Mouse (Mus musculus): ENCODE measurements at regions not wholly inside any gene's neighbourhood (a gene's known extent, or its start where the extent isn't known, plus 50 kb on each side); places are given as distances from the start of the nearest gene placed in this dataset.

DNA sequence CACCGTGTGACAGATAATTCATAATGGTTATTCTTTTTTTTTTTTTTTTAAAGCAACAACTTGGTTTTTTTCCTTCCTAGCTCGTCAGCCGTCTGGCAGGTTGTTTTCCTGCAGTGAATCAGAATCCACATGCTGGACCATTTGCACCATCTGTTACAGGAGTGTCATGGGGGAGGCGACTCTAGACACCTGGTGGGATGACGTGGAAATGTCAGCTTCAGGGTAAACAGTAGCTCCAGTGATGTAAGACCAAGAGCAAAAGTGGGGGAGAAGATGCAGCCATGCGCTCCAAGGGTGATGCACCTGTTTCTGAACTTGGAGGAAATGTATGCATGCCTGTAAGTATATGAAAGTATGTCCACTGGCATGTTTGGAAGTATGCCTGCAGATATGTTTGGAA is 278.5 kb upstream of the Prickle1 start:
- no peak for DNase-seq

DNA sequence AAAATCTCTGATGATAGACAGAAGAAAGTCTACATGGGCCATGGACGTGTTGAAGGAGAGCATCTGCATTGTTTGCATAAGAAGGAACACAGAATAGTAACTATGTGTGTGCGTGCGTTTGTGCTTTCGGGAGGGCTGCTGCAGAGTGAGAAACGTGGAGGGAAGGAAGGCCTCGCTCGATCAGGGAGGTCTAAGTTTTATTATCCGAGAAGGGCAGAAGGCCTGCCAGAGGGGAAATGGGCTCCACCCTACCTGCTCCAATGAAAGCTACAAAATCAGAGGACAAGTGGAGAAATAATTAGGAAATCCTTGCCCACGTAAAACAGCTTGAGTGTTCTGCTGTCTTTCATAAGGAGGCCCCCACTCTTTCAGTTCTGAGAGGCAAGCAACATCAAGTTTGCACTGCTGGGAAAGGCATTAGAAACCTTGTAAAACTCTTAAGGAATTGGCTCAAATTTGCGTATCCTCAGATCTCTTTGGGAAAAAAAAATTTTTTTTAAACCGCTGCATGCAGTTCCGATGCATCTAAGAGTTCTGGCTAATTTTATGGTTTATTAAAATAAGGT is 261.7 kb upstream of the Prickle1 start:
- DNase-seq, result no peak

DNA sequence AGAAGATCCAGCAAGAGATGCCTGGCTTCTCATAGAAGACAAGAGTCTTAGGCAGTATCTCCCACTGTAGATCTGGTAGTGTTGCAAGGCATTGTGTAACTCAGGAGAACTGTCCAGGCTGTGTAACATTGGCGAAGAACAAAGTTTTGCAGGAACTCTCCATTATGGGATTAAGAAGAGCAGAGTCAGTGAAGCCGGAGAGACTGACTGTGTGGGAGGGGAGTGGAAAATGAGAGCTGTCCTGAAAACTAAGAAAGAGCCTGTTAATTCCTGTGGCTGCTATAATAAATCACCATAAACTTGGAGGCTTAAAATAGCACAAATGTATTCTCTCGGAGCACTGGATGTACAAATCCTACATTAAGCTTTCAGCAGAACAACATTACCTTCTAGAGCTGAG is 257.5 kb upstream of the Prickle1 start:
- DNase-seq, result no peak

DNA sequence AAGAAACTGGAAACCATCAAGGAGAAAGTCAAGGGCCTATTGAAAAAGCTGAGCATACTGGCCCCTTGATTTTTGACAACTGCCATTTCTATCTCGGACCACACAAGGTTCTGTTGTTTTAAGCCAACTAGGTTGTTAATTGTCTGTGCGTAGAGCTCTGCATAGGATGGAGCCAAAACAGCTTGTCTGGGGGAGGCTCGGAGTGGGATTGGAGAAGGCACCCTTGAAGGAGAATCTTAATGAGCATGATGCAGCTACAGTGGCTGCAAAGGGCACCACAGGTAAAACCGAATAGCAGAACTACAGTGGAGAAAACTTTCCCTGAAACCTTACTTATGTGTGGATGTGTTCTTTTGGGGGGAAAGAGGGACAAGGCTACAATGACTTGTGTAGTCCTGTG is 256.4 kb upstream of the Prickle1 start:
- no peak for DNase-seq

DNA sequence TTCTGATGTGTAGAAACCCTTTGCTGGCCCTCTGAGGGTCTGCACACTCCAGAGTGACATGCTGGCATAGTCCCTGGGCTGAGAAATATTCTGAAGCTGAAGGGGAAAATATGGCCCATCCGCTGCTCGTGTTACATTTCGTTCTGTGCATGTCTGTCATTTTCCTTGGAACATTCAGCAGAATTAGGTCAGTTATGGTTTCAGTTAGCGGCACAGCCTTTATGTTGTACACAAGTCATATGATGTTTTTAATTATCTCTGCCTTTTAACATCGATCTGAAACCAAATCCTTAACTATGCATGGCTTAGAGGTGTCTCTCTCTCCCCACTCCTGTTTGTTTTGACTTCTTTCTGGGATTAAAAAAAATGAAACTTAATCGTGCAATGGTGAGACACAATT is 254.7 kb upstream of the Prickle1 start:
- no peak for DNase-seq

DNA sequence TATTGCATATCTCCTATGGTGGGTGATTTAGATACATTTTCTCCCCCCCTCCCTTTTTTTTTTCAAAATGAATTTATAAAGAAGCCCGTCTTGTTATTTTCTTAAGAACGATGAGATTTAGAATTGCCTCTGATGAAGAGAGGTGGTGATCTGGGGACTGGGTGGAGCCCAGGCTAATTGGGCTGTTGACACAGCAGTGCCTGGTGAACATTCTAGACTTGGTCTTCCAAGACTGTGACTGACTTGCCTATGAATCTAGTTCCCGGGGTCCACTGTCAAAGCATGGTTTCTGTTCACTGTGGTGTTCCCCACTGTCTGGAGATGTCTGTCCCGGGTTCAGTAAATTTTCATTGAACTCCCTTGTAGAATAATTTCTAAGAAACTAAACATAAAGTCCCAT is 253.1 kb upstream of the Prickle1 start:
- DNase-seq, result no peak

DNA sequence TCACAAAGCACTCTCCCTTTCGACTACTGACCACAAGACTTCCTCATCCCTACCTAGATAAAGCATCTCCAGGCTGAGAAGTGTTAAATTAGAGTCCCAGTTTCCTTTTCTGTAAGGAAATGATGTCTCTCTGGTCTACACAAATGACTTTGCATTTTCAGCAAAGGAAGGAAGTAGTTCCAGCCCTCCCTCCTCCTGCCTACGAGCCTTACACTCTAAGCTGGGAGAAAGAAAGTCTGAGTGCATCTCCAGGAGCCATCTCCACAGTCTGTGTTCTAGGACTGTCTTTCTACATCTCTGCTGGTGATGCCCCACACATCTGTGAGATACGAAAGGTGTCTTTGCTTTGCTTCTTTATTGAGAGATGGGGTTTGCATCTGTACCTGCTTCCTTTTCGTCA is 251.1 kb upstream of the Prickle1 start:
- no peak for DNase-seq

DNA sequence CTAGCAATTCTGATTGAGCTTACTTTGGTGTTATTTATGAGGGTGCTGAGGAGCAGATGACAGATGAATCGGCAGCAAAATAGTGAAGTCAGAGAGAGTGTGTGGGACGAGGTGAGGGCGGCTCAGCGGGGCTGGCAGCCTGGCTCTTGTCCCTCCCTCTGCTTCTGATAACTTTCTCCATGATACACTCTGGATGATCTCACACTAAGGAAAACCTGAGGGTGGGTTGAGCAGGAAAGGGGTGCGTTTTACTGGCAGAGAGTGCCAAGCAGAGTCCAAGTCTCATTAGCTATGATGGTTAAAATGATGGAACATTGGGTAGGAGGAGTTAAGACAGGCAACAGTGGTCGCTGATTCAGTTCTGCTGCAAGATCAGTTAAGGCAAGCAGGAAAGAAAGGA is 250.1 kb upstream of the Prickle1 start:
- DNase-seq, result no peak

DNA sequence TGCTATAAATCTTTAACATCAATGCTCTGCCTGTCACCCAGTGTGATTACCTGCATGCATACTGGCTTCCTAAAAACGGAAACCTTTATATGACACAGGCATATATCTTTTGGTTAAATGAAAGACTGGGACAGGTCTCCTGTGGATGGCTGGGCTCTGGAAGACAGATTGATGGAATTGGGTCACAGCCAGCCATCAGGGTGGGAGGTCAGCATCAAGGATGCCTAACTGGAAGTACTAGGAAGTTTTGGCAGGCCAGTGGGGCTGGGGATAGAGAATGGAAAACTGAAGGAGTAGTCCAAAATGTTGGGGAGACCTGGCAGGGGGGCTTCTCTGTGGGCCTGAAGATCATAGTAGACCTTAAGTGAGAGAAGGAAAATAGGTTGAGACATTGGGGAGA is 237.3 kb upstream of the Prickle1 start:
- no peak for DNase-seq

DNA sequence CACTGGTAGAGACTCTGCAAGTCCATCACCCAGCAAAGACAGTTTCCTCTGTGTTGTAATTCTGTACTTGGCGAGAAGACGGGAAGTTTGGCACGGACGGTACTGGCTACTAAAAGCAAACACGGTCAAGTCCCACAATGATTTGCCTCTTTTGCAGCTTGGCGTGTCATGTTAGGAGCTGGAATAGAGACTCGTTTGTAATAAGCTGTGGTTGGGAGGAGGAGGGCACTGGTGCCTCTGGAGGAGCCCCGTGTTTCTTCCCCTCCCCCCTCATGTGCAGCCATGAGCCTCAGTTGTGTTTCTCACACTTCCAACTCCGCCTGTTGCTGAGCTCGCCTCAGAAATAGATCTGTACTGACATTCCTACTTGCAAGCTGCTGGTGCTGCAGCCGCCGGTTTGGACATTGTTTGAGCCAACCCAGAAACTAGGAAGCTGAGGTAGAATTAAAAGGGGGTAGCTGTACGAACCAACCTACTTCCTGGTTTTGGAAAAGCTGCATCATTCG is 236.8 kb upstream of the Prickle1 start:
- peak; percentile 15 for DNase-seq

DNA sequence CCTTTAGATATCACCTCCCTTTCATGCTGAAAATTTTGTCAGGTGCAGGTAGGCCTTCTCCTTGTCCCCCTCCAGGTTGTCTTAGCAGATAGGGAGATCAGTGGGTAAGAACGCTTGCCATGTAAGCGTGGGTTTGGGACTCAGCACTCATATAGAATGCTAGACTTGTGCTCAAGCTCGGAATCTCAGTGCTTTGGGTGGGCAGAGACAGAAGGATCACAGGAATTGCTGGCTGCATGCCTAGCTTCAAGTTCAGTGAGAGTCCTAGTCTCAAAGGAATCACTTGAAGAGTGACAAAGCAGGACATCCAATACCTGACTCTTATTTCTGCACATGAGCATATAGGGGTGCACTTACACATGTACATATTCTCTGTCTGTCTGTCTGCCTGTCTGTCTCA is 235.5 kb upstream of the Prickle1 start:
- DNase-seq, result no peak

DNA sequence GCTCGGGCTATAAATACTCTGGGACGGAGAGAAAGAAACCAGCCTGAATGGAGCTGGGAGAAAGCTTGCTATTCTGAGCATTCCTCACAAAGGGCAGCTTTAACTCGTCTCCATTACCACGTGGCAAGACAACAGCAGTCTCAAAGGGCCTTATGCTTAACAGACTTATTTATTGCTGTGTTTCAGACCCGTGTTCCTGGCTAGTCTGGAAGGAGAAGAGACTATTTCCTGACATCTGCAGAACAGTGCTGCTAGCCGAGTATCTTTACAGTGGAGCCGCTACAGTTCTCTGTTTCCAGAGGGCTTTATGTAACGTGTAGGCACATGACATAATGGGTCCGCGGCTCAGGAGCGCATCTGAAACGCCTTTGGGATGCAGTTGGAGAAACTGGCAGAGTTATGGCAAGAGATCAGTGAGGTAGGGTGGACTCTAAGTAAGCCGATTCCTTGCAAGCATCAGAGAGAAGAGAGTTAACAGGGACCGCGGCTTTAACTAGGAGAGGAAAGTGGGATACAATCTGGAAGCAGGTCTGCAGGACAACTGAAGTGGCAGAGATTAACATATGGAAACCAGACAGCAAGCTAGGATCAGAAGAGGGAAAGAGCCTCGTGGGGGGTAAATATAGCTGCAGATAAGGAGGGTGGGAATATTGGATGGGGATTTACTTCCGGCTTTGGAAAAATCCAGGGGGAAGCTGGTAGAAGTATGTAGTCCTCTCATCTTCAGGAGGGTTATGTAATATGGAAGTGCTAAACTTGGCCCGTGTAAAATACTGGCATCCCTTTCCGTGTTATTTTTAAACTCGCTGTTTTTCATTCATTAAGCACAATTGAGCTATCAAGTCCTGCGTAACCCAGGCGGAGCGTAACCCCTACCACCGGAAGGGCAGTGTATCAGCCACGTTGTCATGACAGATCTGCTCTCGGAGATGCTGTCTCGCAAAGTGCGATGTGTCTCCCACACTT is 229.3 kb upstream of the Prickle1 start:
- peak; percentile 53 for DNase-seq

DNA sequence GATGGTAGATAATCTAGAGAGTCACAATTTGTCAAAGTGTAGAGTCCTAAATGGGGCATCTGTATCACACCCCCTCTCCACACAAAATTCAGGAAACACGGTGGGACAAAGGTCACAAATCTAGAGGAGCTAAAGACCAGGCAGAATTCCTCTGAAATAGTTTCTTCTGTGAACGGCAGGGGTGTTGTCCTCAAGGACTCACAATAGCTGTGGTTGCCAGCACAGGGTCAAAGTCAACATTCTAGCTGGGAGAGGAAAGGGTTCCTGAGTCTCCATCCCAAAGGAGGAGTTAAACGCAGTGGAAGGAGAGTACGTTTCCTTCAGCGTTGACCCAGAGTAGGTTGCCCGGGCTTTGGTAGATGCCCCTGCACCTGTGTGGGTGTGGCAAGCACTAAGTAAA is 225.5 kb upstream of the Prickle1 start:
- DNase-seq, result no peak

DNA sequence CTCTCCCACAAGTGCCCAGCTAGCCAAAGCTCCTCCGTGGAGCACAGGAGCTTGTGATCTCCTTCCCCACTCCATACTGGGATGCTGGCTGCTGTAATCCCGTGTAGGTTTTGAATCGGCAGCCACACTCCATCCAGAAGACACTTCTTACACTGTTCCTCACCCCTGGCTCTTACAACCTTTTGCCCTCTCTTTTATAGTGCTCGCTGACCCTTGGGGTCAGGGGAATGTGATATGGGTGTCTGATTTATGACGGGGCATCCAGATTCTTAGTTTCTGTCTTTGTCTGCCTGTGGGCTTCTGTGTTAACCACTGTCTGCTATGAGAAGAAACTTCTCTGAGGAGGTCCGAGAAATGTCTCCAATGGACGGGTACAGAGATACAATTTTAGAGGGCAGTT is 216.3 kb upstream of the Prickle1 start:
- no peak for DNase-seq

DNA sequence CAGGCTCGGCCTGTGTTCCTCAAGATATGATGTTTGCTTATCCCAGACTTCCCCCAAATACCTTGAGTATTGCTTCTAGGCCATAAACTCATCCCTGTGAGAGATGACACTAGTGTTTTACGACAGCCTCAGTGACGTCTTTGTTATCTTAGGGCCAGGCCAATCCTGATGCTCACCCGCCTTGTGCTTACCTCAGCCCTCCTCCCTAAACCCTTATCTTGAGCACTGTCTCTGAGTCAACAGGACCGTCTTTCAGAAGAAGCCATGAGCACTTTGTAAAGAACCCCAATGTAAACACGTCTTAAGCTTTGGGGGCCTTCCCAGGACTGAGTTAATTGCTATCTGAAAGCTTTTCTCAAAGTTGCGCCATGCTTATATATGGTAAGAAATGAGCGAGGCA is 212.3 kb upstream of the Prickle1 start:
- no peak for DNase-seq

DNA sequence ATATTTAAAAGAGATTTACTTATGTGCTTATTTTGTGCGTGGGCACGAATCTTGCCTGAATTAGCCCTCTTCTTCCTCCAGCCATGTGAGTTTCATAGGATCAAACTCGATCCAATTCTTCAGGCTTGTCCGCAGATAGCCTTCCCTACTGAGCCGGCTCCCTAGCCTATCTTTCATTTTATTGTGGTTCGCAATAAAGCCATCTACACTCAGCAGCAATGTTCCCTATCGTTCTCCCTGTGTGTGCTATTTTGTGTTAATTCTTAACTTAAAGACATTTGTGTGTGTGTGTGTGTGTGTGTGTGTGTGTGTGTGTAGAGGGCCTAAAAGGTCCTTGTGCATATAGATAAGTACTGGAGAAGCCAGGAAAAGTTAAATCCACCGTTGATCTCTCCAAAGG is 211.8 kb upstream of the Prickle1 start:
- no peak for DNase-seq

DNA sequence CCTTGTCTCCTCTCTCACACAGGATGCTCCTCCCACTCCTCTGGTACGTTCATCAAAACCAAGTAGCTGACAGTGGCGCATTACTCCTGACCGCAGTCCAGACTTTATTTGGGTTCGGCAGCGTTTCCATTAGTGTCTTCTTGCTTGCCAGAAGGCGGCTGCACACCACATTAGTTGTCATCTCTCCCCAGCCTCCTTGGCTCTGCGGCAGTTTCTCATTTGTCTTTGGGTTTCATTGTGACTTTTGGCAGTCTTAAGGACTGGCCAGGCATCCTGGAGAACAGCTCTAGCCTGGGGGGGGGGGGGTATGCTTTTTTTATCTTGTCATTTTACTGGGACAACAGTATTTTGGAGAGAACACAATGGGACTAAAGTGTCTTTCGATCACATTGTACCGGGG is 209.0 kb upstream of the Prickle1 start:
- no peak for DNase-seq

DNA sequence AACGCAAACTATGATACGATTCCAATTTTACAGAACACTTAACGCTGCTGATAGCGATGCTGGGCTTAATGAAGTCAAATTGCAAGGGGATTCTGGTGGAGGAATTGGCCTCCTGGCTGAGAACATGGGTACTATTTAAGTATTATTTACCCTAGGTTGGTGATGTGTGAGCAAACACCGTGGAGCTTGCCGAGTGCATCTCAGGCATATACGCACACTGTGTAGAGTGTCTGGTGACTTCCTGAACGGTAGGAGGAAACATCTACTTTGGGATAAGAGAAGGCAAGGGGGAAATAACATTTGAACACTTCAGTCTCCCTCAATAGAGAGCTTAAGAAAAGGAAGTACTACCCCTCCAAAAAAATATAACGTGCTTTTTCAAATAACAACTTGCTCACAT is 194.8 kb upstream of the Prickle1 start:
- DNase-seq, result no peak

DNA sequence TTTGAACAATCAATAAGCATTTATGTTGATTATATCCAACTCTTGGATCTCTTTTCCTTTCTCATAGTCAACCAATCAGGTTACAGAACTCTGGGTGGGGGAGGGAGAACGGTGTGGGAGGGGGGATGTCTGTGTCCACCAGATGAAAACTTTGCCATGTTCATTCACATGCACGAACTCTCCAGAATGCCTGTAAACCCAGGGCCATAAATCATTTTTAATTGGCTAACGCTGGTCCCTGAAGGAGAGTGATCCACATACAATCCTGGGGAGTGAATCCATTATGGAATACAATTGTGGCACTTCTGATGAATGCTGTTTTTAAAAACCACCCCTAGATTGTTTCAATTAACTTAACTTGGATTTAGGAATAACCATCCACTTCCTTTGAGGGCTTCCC is 194.1 kb upstream of the Prickle1 start:
- DNase-seq, result no peak

DNA sequence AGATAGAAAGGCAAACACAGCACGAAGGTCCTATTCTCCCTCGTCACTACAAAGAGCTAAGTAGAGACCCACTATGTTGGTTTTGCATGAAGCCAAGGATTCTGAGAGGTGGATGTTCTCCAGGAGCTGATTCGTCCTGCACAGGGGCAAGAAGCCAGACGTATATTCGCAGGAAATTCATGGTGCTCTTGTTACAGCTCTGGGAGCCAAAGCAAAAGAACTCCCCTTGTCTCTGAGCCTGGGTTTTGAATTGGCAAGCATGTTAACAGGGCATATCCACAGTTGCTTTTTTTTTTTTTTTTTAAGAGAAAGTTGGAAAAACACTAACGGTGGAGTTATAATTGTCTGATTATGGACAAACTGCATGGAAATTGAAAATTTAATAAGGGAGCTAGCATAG is 191.7 kb upstream of the Prickle1 start:
- no peak for DNase-seq

DNA sequence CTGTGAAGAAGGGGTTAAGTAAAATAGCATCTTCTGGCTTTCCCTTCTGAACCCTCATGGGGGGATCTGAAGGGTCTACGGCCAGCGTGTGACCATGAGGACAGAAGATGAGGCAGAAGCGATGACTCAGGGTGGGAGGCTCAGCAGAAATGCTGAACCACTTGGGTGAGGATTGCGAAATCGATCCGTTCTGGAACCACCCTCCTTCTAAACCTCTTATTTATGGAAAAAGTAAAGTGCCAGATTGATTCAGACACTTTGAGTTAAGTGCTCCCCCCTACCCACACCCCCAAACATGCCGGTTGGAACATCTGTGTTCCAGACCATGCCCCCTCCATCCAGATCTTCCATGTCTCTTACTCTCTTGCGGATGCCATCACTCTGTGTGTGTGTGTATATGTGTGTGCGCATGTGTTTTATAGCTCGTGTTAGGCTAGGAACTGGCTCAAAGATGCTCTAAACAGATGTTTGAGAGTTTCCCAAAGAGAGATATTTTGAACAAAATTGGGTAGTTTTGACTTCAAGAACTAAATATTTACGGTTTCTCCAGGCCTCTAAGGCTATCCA is 190.2 kb upstream of the Prickle1 start:
- DNase-seq, result no peak

DNA sequence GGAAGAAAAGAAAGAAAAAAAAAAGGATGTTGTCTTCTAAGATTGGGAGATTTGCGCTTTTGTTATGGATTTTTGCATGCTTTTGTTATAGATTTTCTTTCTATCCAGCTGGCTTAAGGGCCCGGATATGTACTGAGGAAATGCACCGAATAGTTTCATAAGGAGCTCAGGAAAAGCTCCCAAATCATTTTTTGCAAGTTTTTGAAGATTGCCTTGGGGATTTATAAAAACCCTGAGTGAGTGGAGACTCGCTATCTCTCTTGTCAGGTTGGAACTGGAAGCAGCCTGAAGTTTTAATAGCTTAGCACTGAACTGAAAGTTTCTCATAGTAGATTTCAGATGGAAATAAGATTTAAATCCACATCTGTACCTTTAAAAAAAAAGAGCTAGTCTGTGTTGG is 188.0 kb upstream of the Prickle1 start:
- no peak for DNase-seq

DNA sequence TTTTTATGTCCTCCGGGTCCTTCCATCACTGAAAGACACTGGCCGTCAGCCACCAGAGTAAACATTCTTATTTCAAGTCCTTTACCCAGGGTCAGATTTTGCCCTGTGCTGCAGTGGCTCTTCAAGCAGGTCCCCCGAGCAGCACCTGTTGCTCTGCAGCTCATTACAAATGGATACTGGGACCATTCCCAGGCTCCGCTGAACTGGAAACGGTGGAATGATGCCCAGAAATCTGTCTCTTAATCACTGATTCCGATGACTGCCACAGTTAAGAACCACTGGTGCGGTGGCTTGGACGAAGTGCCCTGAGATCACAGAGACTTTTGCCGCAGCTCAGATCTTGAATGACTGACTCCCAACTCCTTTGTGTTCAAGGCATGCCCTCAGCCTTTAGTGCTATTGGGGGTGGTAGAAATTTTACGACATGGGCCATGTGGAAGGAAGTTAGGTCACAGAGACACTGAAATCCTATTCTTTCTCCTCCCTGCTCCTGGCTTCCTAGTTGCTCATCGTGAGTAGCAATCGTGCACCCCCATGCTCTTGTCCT is 179.6 kb upstream of the Prickle1 start:
- DNase-seq, result peak; percentile 52

DNA sequence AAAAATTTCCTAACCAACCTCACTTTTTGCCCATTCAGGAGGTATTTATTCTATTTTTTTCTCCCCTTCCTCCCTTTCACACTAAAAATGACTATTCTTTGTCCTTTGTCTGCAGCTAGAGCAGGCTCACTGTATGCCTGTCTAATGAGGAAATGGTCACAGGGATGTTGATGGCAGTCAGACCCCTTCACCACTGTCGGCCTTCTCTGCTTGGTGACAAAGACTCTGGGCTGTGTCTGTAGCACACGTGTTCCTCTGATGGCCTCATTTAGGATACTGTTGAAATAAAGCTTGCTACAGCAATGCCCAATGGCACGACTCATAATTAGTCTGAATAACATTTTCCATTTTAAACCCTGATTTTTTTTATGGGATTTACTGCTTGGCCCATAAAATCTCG is 178.6 kb upstream of the Prickle1 start:
- no peak for DNase-seq
